Mouse (Mus musculus): Measurements from ENCODE around the gene 1700021F05Rik.

The 1700021F05Rik gene

DNA sequence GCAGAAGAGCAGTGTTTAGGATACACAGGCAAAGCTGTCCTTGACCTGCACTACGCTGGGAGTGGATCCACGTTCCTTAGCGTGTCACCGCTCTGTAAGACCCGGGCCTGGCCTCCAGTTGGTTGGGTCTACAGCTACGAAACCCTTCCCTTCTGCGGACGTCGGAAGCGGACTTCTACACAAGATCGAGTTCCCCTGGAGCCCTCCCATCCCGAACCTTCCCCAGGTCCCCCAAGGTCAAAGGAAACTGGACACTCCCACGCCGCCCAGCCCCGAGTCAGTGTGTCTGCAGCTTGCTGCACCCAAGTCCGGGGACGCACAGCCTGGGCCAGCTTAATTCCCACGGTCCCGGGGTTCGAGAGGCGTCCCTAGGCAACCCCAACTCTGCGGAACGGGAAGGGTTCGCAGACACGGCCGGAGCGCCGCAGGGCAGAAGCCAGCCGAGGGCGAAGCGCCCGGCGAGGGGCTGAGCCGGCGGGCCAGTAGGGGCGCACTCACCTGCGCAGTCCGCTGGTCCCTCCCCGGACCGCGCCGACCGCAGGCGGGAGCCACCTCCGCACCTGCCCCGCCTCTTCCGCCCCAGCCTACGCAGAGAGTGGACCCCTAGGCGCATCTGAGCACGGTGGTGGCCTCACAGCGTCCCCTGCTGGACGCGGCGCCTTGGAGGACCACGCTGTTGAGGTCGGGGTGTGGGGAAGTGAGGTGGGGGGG, at the start of gene 1700021F05Rik:
1700021F05Rik (minus strand) TSS at position 553 of the 711 bp plus-strand sequence.
- peak; percentile 96 to 97 for DNase-seq (ENCODE audit: inconsistent age in 2 of 2, low spot score in 1 of 2)

DNA sequence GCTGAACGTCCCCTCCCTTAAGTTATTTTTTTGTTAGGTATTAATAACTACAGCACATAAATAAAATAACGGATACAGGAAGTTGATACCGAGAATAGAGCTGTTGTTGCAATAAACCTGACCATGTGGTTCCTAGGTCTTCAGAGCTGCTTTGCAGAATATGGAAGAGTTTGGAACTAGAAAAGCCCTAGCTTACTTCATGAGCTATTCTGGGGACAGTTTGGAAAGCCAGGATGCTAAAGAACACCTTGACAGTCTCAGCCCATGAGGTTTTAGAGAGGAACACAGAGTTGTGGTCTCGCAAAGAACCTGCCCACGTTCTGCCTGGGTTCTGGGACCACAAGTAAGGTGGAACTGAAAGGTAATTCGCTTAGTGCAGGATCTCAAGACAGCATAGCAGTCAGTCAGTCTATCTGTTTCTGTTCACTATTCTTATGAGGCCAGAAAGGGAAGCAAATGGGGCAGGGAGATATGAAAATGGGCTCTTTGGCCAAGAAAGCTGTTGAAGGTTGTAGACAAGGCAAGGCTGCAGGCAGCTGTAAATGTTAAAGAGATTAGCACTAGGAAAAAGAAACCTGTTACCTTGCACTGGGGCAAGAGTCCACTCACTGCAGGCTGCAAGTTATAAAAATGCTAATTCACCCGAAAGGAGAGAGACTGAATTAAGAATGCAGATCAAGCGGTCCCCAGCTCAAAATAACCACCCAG, 47.8 kb upstream of the 1700021F05Rik start:
- no peak for DNase-seq (ENCODE audit: inconsistent age in 2 of 2, low spot score in 1 of 2)

DNA sequence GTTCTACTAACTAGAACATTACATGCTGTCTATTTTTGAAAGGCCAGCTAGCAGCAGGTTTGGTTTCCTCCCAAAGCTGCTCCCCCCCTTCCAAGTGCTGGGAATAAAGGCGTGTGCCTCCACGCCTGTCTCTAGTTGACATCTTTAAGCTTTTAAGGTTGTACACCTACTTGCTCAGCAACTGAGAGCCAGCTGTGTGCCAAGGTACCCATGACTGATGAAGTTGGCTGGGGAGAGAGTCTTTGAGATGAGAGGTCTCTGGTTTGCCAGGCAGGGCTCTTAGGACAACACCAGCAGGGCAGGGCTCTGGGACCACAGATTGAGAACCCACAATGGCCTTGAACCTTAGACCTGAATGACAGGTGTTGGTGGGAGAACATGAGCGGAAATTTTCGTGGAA, 43.7 kb upstream of the 1700021F05Rik start:
- DNase-seq (ENCODE audit: inconsistent age in 2 of 2, low spot score in 1 of 2) = no peak

DNA sequence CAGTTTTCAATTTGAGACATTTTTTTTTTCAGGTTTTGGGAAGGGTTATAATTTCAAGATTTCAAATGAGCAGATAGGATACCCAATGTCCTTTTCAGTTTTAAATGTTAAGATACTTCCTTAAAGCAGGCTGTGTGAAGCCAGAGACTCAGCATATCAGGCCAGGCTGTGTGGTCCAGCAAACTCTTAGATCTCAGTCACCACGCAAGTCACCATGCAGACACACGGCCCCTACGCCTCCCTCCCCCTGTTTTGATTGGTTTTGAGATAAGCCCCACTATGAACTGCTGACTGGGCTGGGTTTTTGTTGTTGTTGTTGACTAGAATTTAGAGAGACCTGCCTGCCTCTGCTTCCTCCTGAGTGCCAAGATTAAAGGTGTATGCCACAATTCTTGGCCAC, 40.5 kb upstream of the 1700021F05Rik start:
- no peak for DNase-seq (ENCODE audit: inconsistent age in 2 of 2, low spot score in 1 of 2)

DNA sequence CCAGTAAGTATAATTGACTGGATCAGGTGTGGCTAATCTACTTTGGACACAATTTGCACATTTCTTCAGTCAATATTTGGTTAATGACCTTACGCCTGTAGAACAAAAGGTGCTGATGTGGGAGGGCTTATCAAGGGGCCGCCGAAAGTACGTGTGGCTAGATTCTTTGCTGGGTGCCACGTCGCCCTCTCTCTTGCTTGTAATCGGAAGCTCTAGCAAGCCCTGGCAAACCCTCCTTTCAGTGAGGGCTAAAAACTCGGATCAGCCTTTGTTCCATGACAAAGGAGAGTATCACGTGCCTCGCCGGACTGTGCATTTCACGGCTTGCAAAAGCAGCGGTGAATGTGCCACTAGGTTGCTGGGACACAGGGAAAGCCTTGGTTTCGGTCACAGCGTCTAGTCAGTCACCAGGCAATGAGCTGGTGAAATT, 39.9 kb upstream of the 1700021F05Rik start:
- peak; percentile 31 to 69 for DNase-seq (ENCODE audit: inconsistent age in 2 of 2, low spot score in 1 of 2)

DNA sequence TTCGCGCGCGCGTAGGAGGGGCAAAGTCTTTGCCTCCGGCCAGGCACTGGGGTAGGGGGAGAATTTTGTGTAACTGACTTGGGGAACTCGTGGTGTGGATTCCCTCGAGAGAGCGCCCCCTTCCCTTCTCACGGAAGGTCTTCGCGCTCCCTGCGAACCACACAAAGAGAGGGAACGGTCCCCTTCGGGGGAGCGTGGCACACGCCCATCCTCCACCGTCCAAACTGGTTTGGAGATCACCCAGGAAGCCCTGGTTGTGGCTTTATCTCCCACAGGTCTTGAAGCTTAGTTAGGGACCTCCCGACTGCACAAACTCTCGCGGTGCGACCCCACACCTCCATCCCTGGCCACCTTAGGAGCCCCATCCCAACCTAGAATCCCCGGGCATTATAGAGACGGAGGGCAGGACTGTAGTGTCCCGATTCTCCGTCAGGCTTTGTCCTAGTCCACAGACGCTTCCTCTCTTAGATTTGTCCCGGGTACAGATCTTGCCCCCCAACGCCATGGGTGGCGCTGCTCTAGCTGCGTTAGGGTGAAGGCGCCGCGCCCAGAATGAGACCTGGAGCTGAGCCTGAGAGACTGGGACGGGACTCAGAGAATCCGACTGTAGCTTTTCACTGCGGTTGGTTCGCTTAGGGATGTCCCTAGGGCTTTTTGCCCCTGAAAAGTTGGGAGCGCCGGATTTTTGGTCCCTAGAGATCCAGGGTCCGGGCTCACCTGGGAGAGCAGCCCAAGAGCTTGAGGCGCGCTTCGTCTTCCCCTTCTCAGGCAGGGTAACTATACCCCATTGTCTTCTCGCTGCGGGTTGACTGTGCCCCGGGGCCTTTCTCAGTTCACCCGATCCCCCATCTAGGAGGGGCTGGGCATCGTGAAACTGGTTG, 38.8 kb upstream of the 1700021F05Rik start:
- DNase-seq (ENCODE audit: inconsistent age in 2 of 2, low spot score in 1 of 2) = peak; percentile 28 to 66

DNA sequence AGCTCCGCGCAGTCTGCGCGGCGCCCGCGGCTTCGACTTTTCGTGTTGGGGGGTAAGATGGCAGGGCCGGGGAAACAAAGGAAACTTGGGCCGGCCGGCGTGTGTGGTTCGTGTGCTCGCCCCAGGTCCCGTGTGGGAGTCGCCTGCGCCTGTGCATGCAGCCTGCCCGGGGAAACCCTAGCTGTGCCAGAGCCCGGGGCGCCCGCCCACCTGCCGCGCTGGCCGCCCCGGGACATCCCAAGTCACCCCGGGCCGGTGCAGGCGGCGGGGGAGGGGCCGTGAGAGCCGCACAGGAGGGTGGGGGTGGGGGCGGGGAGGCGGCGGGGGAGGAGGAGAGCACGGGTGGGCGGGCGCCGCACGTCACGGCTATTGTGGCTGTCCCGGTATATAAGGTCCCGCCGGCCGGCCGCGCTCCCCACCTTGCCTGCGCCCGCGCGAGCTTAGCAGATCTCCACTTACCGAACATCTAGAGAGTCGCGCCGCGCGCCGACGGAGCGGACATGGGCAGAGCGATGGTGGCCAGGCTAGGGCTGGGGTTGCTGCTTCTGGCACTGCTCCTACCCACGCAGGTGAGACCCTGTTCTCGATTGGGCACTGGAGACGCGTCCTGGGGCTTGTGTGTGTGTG, 38.1 kb upstream of the 1700021F05Rik start:
- DNase-seq (ENCODE audit: inconsistent age in 2 of 2, low spot score in 1 of 2) = peak; percentile 65 to 82

DNA sequence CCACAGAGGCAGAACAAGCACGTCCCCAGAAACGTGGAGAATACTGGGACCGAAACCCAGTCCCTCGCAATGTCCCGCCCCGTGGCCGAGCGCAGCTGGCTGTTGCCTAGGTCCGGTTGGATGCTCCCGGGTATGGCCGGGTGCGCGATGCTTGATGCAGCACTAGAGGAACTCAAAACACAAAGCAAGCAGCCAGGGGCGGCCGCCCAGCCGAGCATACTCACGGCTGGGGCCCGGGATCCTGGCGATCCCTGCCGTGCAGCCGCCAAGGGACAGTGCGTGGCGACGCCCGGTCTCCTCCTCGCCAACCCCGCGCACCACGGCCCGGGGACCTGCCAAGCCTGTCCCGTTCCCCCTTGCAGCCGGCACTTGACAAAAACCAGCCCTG, 37.6 kb upstream of the 1700021F05Rik start:
- DNase-seq (ENCODE audit: inconsistent age in 2 of 2, low spot score in 1 of 2) = peak in 1 of 2 experiments; percentile 52

DNA sequence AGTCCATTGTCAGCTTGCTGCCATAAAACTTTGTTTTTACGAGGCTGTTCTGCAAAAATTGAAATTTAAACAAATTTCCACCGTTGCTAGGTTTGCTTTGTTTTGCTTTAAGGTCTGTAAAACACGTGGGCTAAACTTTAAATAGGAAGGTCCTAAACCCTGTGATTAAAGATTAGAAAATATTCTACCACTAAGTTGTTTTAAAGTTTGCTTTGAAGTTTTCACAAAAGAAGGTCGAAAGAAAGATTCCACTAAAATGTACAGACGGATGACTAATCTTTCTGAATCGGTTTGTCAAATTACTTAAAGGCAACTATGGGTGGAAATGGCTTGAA, 37.2 kb upstream of the 1700021F05Rik start, which contains the start of gene Cd24a:
Cd24a (plus strand) TSS at position 288 of the 335 bp plus-strand sequence.
- no peak for DNase-seq (ENCODE audit: inconsistent age in 2 of 2, low spot score in 1 of 2)

DNA sequence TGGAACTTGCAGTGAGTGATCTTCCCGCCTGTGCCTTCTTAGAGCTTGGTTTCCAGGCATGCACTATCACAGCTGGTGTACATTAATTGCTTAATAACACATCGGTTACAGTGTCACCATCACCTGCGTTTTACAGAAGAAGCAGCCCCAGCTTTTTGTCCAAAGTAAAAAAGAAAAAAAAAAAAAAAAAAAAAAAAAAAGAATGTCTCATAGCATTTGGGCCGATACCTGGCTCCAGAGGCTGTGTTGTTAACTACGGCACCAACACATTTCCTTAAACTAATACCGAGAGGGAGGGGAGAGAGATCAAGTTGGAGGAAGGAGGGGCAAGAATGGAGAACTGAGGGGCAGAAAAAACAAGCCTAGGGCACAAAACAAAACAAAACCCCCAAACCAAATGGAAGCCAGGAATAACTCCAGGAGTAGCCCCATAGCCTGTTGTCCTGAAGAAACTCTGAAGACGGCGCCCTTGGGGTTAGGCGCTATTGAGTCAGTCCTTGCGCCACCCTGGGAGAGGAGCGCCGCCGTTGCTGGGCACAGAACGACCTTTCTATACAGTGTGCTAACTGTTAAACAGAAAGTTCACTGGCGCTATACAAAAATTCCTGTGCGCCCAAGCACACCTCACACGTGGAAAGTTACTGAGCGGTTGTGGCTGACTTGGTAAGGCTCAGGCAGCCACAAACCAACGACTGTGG, 36.7 kb upstream of the 1700021F05Rik start:
- peak; percentile 12 to 62 for DNase-seq (ENCODE audit: inconsistent age in 2 of 2, low spot score in 1 of 2)

DNA sequence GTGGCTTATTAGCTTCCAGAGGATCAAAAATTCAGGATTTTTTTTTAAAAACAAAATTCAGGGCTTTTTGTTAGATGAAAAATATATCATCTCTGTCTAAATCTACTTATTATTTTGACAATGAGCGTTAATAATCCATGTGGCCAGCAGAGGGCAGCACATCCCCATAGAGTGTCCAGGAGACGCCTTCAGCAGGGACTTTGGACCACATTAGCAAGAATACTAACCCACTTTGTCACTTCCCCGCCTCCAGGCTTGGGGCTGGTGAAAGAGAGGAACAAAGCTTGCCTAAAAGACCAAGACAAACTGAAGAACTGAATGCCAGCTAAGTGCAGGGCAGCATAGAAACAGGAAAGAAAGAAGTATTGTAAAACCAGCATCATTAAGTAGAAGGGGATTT, 34.2 kb upstream of the 1700021F05Rik start:
- peak; percentile 73 to 93 for DNase-seq (ENCODE audit: inconsistent age in 2 of 2, low spot score in 1 of 2)

DNA sequence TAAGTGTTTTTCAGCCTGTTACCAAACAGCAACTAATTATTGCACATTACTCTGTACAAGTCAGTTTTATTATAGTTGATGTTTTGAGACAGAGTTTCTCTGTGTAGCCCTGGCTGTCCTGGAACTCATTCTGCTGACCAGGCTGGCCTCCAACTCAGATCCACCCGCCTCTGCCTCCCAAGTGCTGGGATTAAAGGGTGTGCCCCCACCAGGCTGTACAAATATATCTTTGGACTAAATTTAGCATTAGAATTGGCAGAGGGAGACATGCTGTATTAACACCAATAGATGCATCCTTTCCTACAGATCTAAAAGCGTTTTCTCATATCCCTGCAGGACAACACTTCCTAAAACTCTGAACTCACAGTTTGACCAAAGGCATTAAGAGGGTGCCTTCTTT, 33.6 kb upstream of the 1700021F05Rik start:
- no peak for DNase-seq (ENCODE audit: inconsistent age in 2 of 2, low spot score in 1 of 2)

DNA sequence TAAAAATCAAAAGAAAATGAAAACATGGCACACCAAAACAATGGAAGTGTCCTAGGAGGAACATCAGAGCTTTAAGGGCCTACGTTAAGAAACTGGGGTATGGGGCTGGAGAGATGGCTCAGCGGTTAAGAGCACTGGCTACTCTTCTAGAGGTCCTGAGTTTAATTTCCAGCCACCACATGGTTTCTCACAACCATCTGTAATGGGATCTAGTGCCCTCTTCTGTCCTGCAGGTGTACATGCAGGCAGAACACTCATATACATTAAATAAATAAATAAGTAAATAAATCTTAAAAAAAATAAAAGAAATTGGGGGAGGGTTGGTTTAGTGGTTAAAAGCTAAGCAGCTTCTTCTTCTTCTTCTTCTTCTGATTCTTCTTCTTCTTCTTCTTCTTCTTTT, 20.5 kb upstream of the 1700021F05Rik start:
- DNase-seq (ENCODE audit: inconsistent age in 2 of 2, low spot score in 1 of 2) = no peak

DNA sequence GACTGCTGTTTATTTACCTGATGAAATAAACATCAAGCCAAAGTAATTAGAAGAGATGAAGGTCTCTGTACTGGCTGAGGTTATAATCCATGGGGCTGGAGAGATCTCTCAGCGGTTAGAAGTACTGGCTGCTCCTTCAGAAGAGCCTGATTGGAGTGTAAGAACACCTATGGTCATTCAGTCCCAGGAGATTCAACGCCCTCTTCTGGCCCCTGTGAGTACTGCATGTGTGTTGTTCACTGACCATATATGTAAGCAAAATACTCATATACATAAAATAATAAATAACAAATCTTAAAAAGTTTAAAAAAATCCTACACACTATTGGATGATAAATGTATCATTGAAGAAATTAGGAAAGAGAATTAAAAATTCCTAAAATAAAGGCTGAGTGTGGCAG, 20.0 kb upstream of the 1700021F05Rik start:
- no peak for DNase-seq (ENCODE audit: inconsistent age in 2 of 2, low spot score in 1 of 2)

DNA sequence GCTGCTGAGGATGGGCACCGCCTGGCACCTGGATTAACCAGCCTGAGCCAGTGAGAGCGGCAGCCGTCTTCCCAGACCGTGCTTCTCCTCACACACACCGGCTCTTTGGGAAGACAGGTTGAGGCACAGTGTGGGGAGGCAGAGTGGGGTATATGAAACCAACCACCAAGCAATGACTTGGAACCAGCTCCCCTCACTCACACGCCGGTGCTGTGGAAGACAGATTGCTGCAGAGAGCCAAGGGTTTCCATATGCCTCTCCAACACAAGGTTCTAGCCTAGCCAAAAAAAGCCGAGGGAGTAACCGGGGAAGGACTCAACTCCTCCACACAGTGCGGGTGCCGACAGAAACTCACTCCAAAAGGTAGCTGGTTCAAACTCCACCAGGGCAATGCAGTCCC, 18.5 kb upstream of the 1700021F05Rik start:
- DNase-seq (ENCODE audit: inconsistent age in 2 of 2, low spot score in 1 of 2) = no peak

DNA sequence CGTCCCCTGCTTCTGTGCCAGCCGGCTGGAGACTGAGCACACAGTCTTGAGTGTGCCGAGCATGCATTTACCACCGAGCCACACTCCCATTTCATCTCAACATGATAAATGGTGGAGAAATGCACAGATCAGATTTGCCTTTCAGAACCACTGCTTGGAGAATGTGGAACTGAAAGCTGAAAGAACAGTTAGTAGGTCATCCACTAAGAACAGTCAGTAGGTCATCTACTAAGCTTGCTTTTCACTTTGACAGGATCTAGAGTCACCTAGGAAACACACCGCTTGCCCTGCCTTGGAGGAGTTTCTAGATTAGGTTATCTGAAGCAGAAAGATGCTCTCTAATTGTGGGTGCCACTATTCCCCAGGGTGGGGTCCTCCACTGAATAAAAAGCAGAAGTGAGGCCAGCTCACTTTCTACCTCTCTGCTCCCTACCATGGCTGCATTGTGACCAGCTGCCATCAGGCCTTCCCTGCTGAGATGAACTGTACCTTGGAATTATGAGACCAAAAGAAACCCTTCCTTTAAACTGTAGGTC, 16.9 kb upstream of the 1700021F05Rik start:
- DNase-seq (ENCODE audit: inconsistent age in 2 of 2, low spot score in 1 of 2) = no peak

DNA sequence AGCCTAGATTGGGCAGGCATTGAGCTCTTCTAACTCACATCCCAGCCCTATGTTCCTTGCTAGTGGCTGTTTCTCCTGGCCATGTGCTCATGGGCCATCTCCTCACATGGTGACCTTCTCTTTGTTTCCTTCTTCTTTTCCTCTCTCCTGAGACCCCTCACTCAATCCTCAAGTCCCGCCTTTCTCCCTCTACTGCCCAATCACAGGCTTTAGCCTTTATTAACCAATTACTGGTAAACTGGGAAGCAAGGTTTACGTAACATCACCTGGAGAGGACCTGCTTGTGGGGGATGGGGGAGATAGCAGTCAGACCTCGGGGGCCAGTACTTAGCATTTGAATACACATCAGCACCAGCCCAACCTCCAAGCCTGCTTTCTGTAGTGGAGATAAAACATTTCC, 10.6 kb upstream of the 1700021F05Rik start:
- no peak for DNase-seq (ENCODE audit: inconsistent age in 2 of 2, low spot score in 1 of 2)

DNA sequence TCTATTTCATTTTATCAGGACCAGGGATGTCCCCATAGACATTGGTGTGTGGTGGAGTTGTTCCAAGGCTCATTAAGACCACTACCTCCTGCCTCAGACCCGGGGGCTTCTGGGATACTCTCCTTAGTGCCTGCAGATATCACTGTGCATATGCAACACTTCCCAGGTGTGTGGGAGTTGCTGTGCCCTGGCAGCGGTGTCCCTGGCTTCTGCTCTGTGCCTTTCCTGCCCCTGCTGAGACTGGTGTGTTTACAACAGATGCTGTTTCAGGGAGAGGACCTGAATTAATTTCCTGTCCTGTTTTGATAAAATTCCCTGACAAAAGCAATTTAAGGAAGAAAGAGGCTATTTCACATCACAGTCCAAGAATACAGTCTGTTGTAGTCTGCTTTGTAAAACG, 10.1 kb upstream of the 1700021F05Rik start:
- DNase-seq (ENCODE audit: inconsistent age in 2 of 2, low spot score in 1 of 2) = no peak

DNA sequence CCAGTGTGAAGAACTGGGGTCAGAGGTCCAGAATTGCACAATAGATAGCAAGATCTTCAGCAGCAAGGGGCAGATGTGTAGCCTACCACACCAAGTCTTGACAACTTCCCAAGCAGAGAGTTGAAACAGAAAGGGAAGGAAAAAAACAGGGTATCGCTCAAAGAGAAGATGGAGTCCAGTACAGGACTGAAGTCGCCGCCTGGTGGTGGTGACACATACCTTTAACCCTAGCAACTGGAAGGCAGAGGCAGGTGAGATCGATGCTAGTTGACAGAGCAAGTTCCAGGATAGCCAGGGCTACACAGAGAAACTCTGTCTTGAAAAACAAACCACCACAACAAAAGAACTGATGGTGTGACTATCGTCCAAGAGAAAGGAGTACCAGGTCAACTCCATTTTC, 8.6 kb upstream of the 1700021F05Rik start:
- no peak for DNase-seq (ENCODE audit: inconsistent age in 2 of 2, low spot score in 1 of 2)

DNA sequence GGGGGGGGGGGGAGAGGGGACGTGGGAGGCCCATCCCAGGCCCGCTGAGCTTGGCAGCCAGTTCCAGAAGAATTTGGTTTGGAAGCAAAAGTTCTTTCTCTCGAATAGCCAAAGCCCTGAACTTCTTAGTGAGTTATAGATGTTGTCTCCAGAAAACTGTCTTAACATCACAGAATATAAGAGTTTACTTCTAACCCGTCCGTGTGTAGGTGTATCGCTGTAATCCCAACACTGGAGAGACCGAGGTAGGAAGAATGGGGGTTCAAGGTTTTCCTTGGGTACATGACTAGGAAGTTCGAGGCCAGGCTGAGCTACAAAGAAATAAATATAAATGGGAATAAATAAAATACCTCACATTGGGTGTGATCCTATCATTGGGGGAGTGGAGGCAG, 355 bp upstream of the 1700021F05Rik start:
- no peak for DNase-seq (ENCODE audit: inconsistent age in 2 of 2, low spot score in 1 of 2)

All from adrenal gland, adult (tissue).